ENCODE assay signal across 15 mouse cellular contexts in the genomic region with DNA sequence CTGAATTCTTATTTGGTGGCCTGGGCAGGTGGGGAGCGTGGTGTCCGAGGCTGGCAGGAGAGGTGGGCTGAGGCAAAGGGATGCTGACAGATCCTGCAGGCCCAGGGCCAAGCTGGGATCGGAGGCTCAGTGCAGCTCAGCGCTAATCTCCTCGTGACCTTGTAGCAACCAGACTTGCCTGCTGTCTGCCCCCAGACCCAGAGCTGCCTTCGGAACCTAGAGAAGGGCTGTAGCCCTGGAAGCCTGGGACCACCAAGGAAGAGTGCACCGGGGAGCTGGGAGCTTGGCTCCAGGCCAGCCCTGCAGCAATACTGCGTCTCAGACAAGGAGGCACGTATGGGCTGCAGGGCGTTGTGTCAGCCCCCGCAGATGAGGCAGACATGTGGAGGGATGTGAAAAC. TPM values are rescaled to one million over a fixed set of nuclear protein-coding genes. Genes with fewer than 3 reads are reported as not detected.
DNase-seq lines count a peak whose midpoint lies in the region; ATAC-seq lines count a peak whose summit lies in the region.
"Had no signal": no experiment of that assay in that cellular context is flagged by ENCODE, and none has a peak within 500 bp of the region (broad histone marks: within the 10 kb centered on the region; RNA-seq: fewer than 3 reads in every experiment).

No protein-coding gene starts in this region.

- ATAC-seq in limb, embryonic 12.5 days (ENCODE audit: insufficient number of reproducible peaks, insufficient read depth, low FRiP score, low TSS enrichment, low read depth), result no peak
- no peak for ATAC-seq in hindbrain, embryonic 14.5 days (ENCODE audit: low FRiP score)
- no peak for ATAC-seq in neural tube, embryonic 15.5 days (ENCODE audit: low FRiP score)
- ATAC-seq: inflammation-experienced regulatory T-cells, adult 6 months had no signal

- H3K4me1 ChIP-seq in limb, embryonic 12.5 days (replicated peaks), result peaks cover 10% of the 10 kb centered on the region
- peaks cover 16% of the 10 kb centered on the region for H3K4me1 ChIP-seq in limb, embryonic 10.5 days
- H3K4me1 ChIP-seq in hindbrain, embryonic 14.5 days (replicated peaks; ENCODE audit: control insufficient read depth, insufficient read depth, low read length), result peaks cover 41% of the 10 kb centered on the region
- peaks cover 53% of the 10 kb centered on the region for H3K4me1 ChIP-seq in neural tube, embryonic 15.5 days

- 48% methylated on average over 11 of the region's 11 CpGs for WGBS in limb, embryonic 12.5 days
- 68% methylated on average over 11 of the region's 11 CpGs for WGBS in limb, embryonic 10.5 days
- WGBS in hindbrain, embryonic 14.5 days, result 36% methylated on average over 11 of the region's 11 CpGs
- 31% methylated on average over 11 of the region's 11 CpGs for WGBS in neural tube, embryonic 15.5 days

- 0 out of 2 replicates have a peak overlapping the region, but pooled peaks have one; percentile 4 for H3K9ac ChIP-seq in limb, embryonic 12.5 days (replicated peaks)
- peak overlapping the region; percentile 90 for H3K9ac ChIP-seq in hindbrain, embryonic 14.5 days
- peak overlapping the region; percentile 44 for H3K9ac ChIP-seq in neural tube, embryonic 15.5 days (replicated peaks)
- H3K9ac ChIP-seq: heart, embryonic 13.5 days; lung, embryonic 15.5 days had no signal

- DNase-seq in cerebellum, adult 11-12 months, result peak; percentile 64
- no peak for DNase-seq in cerebellum, adult 9-10 months
- DNase-seq in limb, embryonic 10.5 days (ENCODE audit: low spot score), result no peak
- DNase-seq in hindbrain, embryonic 14.5 days (ENCODE audit: low spot score), result no peak
- no peak for DNase-seq in kidney, adult 9 months
- no peak for DNase-seq in thymus, postnatal 36 days
- DNase-seq: gastrocnemius, postnatal 25 days; kidney, postnatal 10 days; thymus, postnatal 14 days had no signal

- no peaks in the 10 kb centered on the region for H3K36me3 ChIP-seq in limb, embryonic 12.5 days
- no peaks in the 10 kb centered on the region for H3K36me3 ChIP-seq in limb, embryonic 10.5 days
- peaks cover 37% of the 10 kb centered on the region for H3K36me3 ChIP-seq in hindbrain, embryonic 14.5 days (replicated peaks; ENCODE audit: control insufficient read depth, insufficient read depth)
- H3K36me3 ChIP-seq in neural tube, embryonic 15.5 days, result peaks cover 24% of the 10 kb centered on the region
- H3K36me3 ChIP-seq: heart, embryonic 13.5 days; lung, embryonic 15.5 days had no signal

- H3K4me2 ChIP-seq in limb, embryonic 12.5 days, result no peak overlapping the region
- peak overlapping the region; percentile 54 for H3K4me2 ChIP-seq in hindbrain, embryonic 14.5 days (replicated peaks)
- peak overlapping the region; percentile 57 for H3K4me2 ChIP-seq in neural tube, embryonic 15.5 days
- H3K4me2 ChIP-seq: heart, embryonic 13.5 days; lung, embryonic 15.5 days had no signal

- no peaks in the 10 kb centered on the region for H3K9me3 ChIP-seq in limb, embryonic 12.5 days
- no peaks in the 10 kb centered on the region for H3K9me3 ChIP-seq in limb, embryonic 10.5 days (replicated peaks)
- H3K9me3 ChIP-seq in hindbrain, embryonic 14.5 days (ENCODE audit: control insufficient read depth, low read length), result no peaks in the 10 kb centered on the region
- no peaks in the 10 kb centered on the region for H3K9me3 ChIP-seq in neural tube, embryonic 15.5 days (replicated peaks)
- H3K9me3 ChIP-seq: heart, embryonic 13.5 days; lung, embryonic 15.5 days had no signal

- peaks cover 68% of the 10 kb centered on the region for H3K27me3 ChIP-seq in limb, embryonic 12.5 days
- peaks cover 65% of the 10 kb centered on the region for H3K27me3 ChIP-seq in limb, embryonic 10.5 days (ENCODE audit: low read depth, poor library complexity, severe bottlenecking)
- H3K27me3 ChIP-seq in hindbrain, embryonic 14.5 days (ENCODE audit: control insufficient read depth, insufficient read depth, low read length), result no peaks in the 10 kb centered on the region
- H3K27me3 ChIP-seq in neural tube, embryonic 15.5 days (replicated peaks), result no peaks in the 10 kb centered on the region

- H3K4me3 ChIP-seq in limb, embryonic 12.5 days (replicated peaks), result no peak overlapping the region
- no peak overlapping the region for H3K4me3 ChIP-seq in limb, embryonic 10.5 days
- peak overlapping the region; percentile 76 for H3K4me3 ChIP-seq in hindbrain, embryonic 14.5 days (replicated peaks; ENCODE audit: low read length)
- H3K4me3 ChIP-seq in neural tube, embryonic 15.5 days (replicated peaks), result peak overlapping the region; percentile 78
- H3K4me3 ChIP-seq: heart, embryonic 13.5 days; lung, embryonic 15.5 days had no signal

- H3K27ac ChIP-seq in limb, embryonic 12.5 days, result no peak overlapping the region
- H3K27ac ChIP-seq in limb, embryonic 10.5 days, result no peak overlapping the region
- H3K27ac ChIP-seq in hindbrain, embryonic 14.5 days, result 0 out of 2 replicates have a peak overlapping the region, but pooled peaks have one; percentile 11
- peak overlapping the region; percentile 28; the same call in 1 of the 2 replicates for H3K27ac ChIP-seq in neural tube, embryonic 15.5 days (replicated peaks)
- H3K27ac ChIP-seq: heart, embryonic 13.5 days; lung, embryonic 15.5 days had no signal

RNA-seq across cellular contexts. Expression of a gene that starts 2.5 kb away (rescaled TPM):
- 0.38 and 0.59 TPM in 2 replicates for polyA plus RNA-seq in limb, embryonic 12.5 days (2016; fragmentation: Nextera tagmentation; extraction: Ambion mirVana)
- polyA plus RNA-seq in limb, embryonic 10.5 days (2016; fragmentation: Nextera tagmentation; extraction: Ambion mirVana), result 0.05 and 0.15 TPM in 2 replicates
- 404 and 524 TPM in 2 replicates for polyA plus RNA-seq in hindbrain, embryonic 14.5 days (2014; fragmentation: Nextera tagmentation; extraction: Ambion mirVana)
- polyA plus RNA-seq in neural tube, embryonic 15.5 days (2015; fragmentation: Nextera tagmentation; extraction: Ambion mirVana), result 538 and 586 TPM in 2 replicates

RNA-seq across cellular contexts. Expression of a gene that starts 30.7 kb away (rescaled TPM):
- 88.0 and 91.1 TPM in 2 replicates for polyA plus RNA-seq in limb, embryonic 12.5 days (2016; fragmentation: Nextera tagmentation; extraction: Ambion mirVana)
- polyA plus RNA-seq in limb, embryonic 10.5 days (2016; fragmentation: Nextera tagmentation; extraction: Ambion mirVana), result 57.5 and 57.8 TPM in 2 replicates
- polyA plus RNA-seq in hindbrain, embryonic 14.5 days (2014; fragmentation: Nextera tagmentation; extraction: Ambion mirVana), result 331 and 332 TPM in 2 replicates
- polyA plus RNA-seq in neural tube, embryonic 15.5 days (2015; fragmentation: Nextera tagmentation; extraction: Ambion mirVana), result 297 and 336 TPM in 2 replicates

RNA-seq across cellular contexts. Expression of a gene that starts 59.0 kb away (rescaled TPM):
- polyA plus RNA-seq in limb, embryonic 12.5 days (2016; fragmentation: Nextera tagmentation; extraction: Ambion mirVana), result not detected in 2 replicates
- polyA plus RNA-seq in limb, embryonic 10.5 days (2016; fragmentation: Nextera tagmentation; extraction: Ambion mirVana), result not detected in 2 replicates
- 5.9 and 6.6 TPM in 2 replicates for polyA plus RNA-seq in hindbrain, embryonic 14.5 days (2014; fragmentation: Nextera tagmentation; extraction: Ambion mirVana)
- polyA plus RNA-seq in neural tube, embryonic 15.5 days (2015; fragmentation: Nextera tagmentation; extraction: Ambion mirVana), result 0.98 and 2.0 TPM in 2 replicates
- polyA plus RNA-seq: heart, embryonic 13.5 days; inflammation-experienced regulatory T-cells, adult 6 months; limb, embryonic 11.5 days; lung, embryonic 15.5 days had no signal

Comparison
In these comparisons a context has a peak if more than half of its experiments do, and no peak if none do; other contexts are left out.
1. H3K27ac ChIP-seq: peak in hindbrain, embryonic 14.5 days (single experiment) and neural tube, embryonic 15.5 days (single experiment); none in limb, embryonic 12.5 days (single experiment) and limb, embryonic 10.5 days (single experiment).
2. H3K4me3 ChIP-seq: peak in hindbrain, embryonic 14.5 days (single experiment) and neural tube, embryonic 15.5 days (single experiment); none in limb, embryonic 12.5 days (single experiment) and limb, embryonic 10.5 days (single experiment).
3. H3K9ac ChIP-seq: peak in every context shown above with its lines; median percentile 90 in hindbrain, embryonic 14.5 days; 44 in neural tube, embryonic 15.5 days; 4 in limb, embryonic 12.5 days.
4. RNA of a gene that starts 2.5 kb away (polyA plus RNA-seq): 538 to 586 TPM in neural tube, embryonic 15.5 days and 404 to 524 TPM in hindbrain, embryonic 14.5 days; 0.38 to 0.59 TPM in limb, embryonic 12.5 days and 0.05 to 0.15 TPM in limb, embryonic 10.5 days; every median in the first group is over 100 times any median in the second.